Mouse (Mus musculus) kidney, adult 2 months (tissue): ENCODE measurements at regions not wholly inside any gene's neighbourhood (a gene's known extent, or its start where the extent isn't known, plus 50 kb on each side); places are given as distances from the start of the nearest gene placed in this dataset.

ENCODE experiments used
- DNase-seq: peaks from one replicate; pipeline ENCODE4 v3.0.0; 2021
- H3K27ac ChIP-seq: fragments of 200-500 bp; 2 replicates; pipeline ENCODE4 v1.5.1; 2012; ENCODE audit warnings: low read depth, low read length, control low read depth, inconsistent platforms; ENCODE audit not compliant: insufficient read depth
- H3K27me3 ChIP-seq: fragments of 200-500 bp; replicated peaks from 2 replicates; pipeline ENCODE4 v1.6.1; 2012; ENCODE audit warnings: mild to moderate bottlenecking, moderate library complexity, low read length, inconsistent platforms; ENCODE audit not compliant: control insufficient read depth, insufficient read depth
- H3K36me3 ChIP-seq: fragments of 200-500 bp; 2 replicates; pipeline ENCODE4 v1.6.1; 2012; ENCODE audit warnings: mild to moderate bottlenecking, moderate library complexity, low read length, inconsistent platforms; ENCODE audit not compliant: control insufficient read depth, insufficient read depth
- H3K4me1 ChIP-seq: fragments of 200-500 bp; 2 replicates; pipeline ENCODE4 v1.6.1; 2011; ENCODE audit warnings: low read length; ENCODE audit not compliant: control insufficient read depth, insufficient read depth
- H3K4me3 ChIP-seq: fragments of 200-500 bp; 2 replicates; pipeline ENCODE4 v1.5.1; 2011; ENCODE audit warnings: mild to moderate bottlenecking, low read depth, low read length, control low read depth; ENCODE audit not compliant: insufficient read depth
- CTCF ChIP-seq: fragments of 200-500 bp; conservative IDR thresholded peaks from 2 replicates; pipeline ENCODE4 v1.5.1; 2011; ENCODE audit warnings: low read depth, mild to moderate bottlenecking, control low read depth, low read length, moderate library complexity, mixed read lengths; ENCODE audit not compliant: insufficient read depth, insufficient read length
- POLR2A ChIP-seq: fragments of 200-500 bp; IDR thresholded peaks from one replicate; pipeline ENCODE4 v1.6.1; 2011; ENCODE audit warnings: low read depth, low read length, control low read depth
- WGBS: fragments of 180-500 bp; shearing (Covaris S2); methylation state at CpG from one replicate; pipeline ENCODE4 v1.1.7; 2018; 5-methylcytosine and 5-hydroxymethylcytosine counted together

GRCm38 (mm10) chr6:94962411-94963087, 154.5 kb upstream of the Kbtbd8 start:
- H3K4me1 ChIP-seq: no peaks in the 10 kb centered on the region
- TF ChIP-seq POLR2A (no peak), CTCF (no peak)
- H3K27ac ChIP-seq: no peak overlapping the region
- H3K4me3 ChIP-seq: no peak overlapping the region
- no peaks in the 10 kb centered on the region for H3K36me3 ChIP-seq
- H3K27me3 ChIP-seq: no peaks in the 10 kb centered on the region
- 51% methylated on average over 7 of the region's 7 CpGs for WGBS
- DNase-seq: no peak

- 92% methylated on average over 1 of the region's 1 CpGs for WGBS
- no peak overlapping the region for H3K27ac ChIP-seq
- no peaks in the 10 kb centered on the region for H3K4me1 ChIP-seq
- DNase-seq: no peak
- H3K4me3 ChIP-seq: no peak overlapping the region
- no peaks in the 10 kb centered on the region for H3K27me3 ChIP-seq
- TF ChIP-seq CTCF: no peak
- TF ChIP-seq POLR2A: no peak
- no peaks in the 10 kb centered on the region for H3K36me3 ChIP-seq
These were observed 155.2 kb upstream of the Kbtbd8 start for GRCm38 (mm10) chr6:94961821-94962220.

- H3K27ac ChIP-seq: no peak overlapping the region
- TF ChIP-seq CTCF (no peak), POLR2A (no peak)
- no peaks in the 10 kb centered on the region for H3K27me3 ChIP-seq
- no peaks in the 10 kb centered on the region for H3K36me3 ChIP-seq
- WGBS: 84% methylated on average over 6 of the region's 6 CpGs
- H3K4me1 ChIP-seq: no peaks in the 10 kb centered on the region
- H3K4me3 ChIP-seq: no peak overlapping the region
- DNase-seq: no peak
These were observed 159.1 kb upstream of the Kbtbd8 start for GRCm38 (mm10) chr6:94957990-94958389.

GRCm38 (mm10) chr6:94957172-94957668, 159.8 kb upstream of the Kbtbd8 start:
- TF ChIP-seq CTCF (no peak), POLR2A (no peak)
- H3K4me1 ChIP-seq: no peaks in the 10 kb centered on the region
- H3K27me3 ChIP-seq: no peaks in the 10 kb centered on the region
- DNase-seq: no peak
- H3K4me3 ChIP-seq: no peak overlapping the region
- no peak overlapping the region for H3K27ac ChIP-seq
- WGBS: 73% methylated on average over 6 of the region's 6 CpGs
- no peaks in the 10 kb centered on the region for H3K36me3 ChIP-seq

GRCm38 (mm10) chr6:94954580-94954979, 162.5 kb upstream of the Kbtbd8 start:
- no peaks in the 10 kb centered on the region for H3K27me3 ChIP-seq
- no peak overlapping the region for H3K4me3 ChIP-seq
- 74% methylated on average over 2 of the region's 2 CpGs for WGBS
- H3K4me1 ChIP-seq: no peaks in the 10 kb centered on the region
- TF ChIP-seq CTCF: no peak
- TF ChIP-seq POLR2A: no peak
- H3K27ac ChIP-seq: no peak overlapping the region
- no peak for DNase-seq
- H3K36me3 ChIP-seq: no peaks in the 10 kb centered on the region

- no peaks in the 10 kb centered on the region for H3K4me1 ChIP-seq
- no peak for TF ChIP-seq CTCF
- no peak for TF ChIP-seq POLR2A
- no peak overlapping the region for H3K27ac ChIP-seq
- no peaks in the 10 kb centered on the region for H3K36me3 ChIP-seq
- no peaks in the 10 kb centered on the region for H3K27me3 ChIP-seq
- WGBS: 84% methylated on average over 4 of the region's 4 CpGs
- no peak overlapping the region for H3K4me3 ChIP-seq
- no peak for DNase-seq
These were observed 163.4 kb upstream of the Kbtbd8 start for GRCm38 (mm10) chr6:94953658-94954057.

GRCm38 (mm10) chr6:94951971-94952768, 164.9 kb upstream of the Kbtbd8 start:
- 92% methylated on average over 7 of the region's 7 CpGs for WGBS
- no peak for TF ChIP-seq POLR2A
- no peak for TF ChIP-seq CTCF
- H3K27me3 ChIP-seq: no peaks in the 10 kb centered on the region
- H3K36me3 ChIP-seq: no peaks in the 10 kb centered on the region
- no peaks in the 10 kb centered on the region for H3K4me1 ChIP-seq
- no peak overlapping the region for H3K27ac ChIP-seq
- H3K4me3 ChIP-seq: no peak overlapping the region
- DNase-seq: no peak
